Mouse (Mus musculus): Measurements from ENCODE around the gene Naa40.

Gene Naa40

GRCm38 (mm10) chr19:7181496-7181895 lies 59.5 kb downstream of the Naa40 start:
- no peak for DNase-seq (ENCODE audit: low read depth)

- no peak for DNase-seq (ENCODE audit: low read depth)
Measured at GRCm38 (mm10) chr19:7180756-7181405, 60.1 kb downstream of the Naa40 start.

DNA sequence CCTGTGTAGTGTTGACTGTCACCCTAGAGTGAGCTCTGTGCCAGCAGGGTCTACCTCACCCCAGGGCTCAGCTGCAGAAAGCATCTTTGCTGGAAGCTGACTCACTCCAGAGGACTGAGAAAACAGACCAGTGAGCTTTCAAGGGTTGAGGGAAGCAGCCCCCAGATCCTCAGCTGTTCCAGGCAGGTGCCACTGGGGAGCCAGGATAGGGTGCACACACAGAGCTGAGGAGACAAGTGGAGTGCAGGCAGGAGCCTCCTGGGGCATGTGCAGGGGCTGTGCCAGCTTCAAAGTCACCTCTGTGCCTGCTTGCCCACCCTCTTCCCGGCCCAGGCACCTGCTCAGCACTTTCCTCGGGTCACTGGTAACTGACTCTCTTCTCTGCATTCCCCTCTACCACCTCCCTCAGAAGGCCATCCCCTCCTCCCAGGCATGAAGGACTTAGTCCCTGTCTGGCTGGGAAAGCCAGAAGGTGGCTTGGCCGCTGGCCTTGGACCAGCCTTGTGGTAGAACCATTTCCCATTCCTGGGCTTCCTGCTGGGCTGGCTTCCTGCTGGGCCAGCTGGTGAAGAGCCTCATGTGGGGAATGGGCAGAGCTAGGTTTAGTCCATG lies 62.0 kb downstream of the Naa40 start:
- DNase-seq (ENCODE audit: low read depth), result no peak

GRCm38 (mm10) chr19:7177804-7178511 lies 63.0 kb downstream of the Naa40 start:
- DNase-seq (ENCODE audit: low read depth), result no peak

- no peak for DNase-seq (ENCODE audit: low read depth)
Measured at GRCm38 (mm10) chr19:7176041-7176696, 64.8 kb downstream of the Naa40 start.
